Mouse (Mus musculus) MEL (cell line): ENCODE measurements around the gene Grm2. TPM values are rescaled to one million over a fixed set of nuclear protein-coding genes. Genes with fewer than 3 reads are reported as not detected.

Source experiments
- DNase-seq: peaks from one replicate; pipeline ENCODE4 v3.0.0; 2011; ENCODE audit warnings: low read depth, low spot score
- H3K27ac ChIP-seq: 2 replicates; pipeline ENCODE4 v1.5.1; 2012; ENCODE audit warnings: low read depth, mild to moderate bottlenecking, control low read depth, low read length, moderate library complexity; ENCODE audit not compliant: control insufficient read depth
- H3K27me3 ChIP-seq, 2 experiments: fragments of 150-350 bp in 1 of 2; sonication (generic) in 1 of 2; 2 replicates each; pipeline ENCODE4 v1.6.1; 2012; ENCODE audit warnings: low read length in 2 of 2, mild to moderate bottlenecking in 2 of 2, improper control_type of control experiment in 1 of 2, moderate library complexity in 1 of 2; ENCODE audit not compliant: insufficient read depth in 2 of 2, control insufficient read depth in 1 of 2
- H3K36me3 ChIP-seq, 2 experiments: 2 replicates each; pipeline ENCODE4 v1.6.1; 2012 to 2014; ENCODE audit warnings: low read length in 2 of 2, improper control_type of control experiment in 1 of 2, inconsistent platforms in 1 of 2, mild to moderate bottlenecking in 1 of 2; ENCODE audit not compliant: insufficient read depth in 2 of 2, control insufficient read depth in 1 of 2
- H3K4me1 ChIP-seq, 2 experiments: fragments of 150-350 bp in 1 of 2; sonication (generic) in 1 of 2; 2 replicates each; pipeline ENCODE4 v1.6.1; 2012; ENCODE audit warnings: low read length in 2 of 2, improper control_type of control experiment in 1 of 2, mild to moderate bottlenecking in 1 of 2; ENCODE audit not compliant: insufficient read depth in 2 of 2, control insufficient read depth in 1 of 2
- H3K4me3 ChIP-seq, 2 experiments: fragments of 150-350 bp in 1 of 2; sonication (generic) in 1 of 2; 2 replicates each; pipeline ENCODE4 v1.5.1; 2012; ENCODE audit warnings: low read depth in 2 of 2, low read length in 2 of 2, mild to moderate bottlenecking in 2 of 2, moderate library complexity in 2 of 2, control low read depth in 1 of 2, improper control_type of control experiment in 1 of 2; ENCODE audit not compliant: control insufficient read depth in 1 of 2, insufficient read depth in 1 of 2
- H3K79me2 ChIP-seq: 2 replicates; pipeline ENCODE4 v1.6.1; 2012; ENCODE audit warnings: mild to moderate bottlenecking, low read length, moderate library complexity; ENCODE audit not compliant: control insufficient read depth, poor library complexity, insufficient read depth
- H3K9ac ChIP-seq: 2 replicates; pipeline ENCODE4 v1.6.1; 2012; ENCODE audit warnings: low read depth, mild to moderate bottlenecking, control low read depth, low read length, moderate library complexity; ENCODE audit not compliant: control insufficient read depth, poor library complexity, severe bottlenecking
- H3K9me3 ChIP-seq: fragments of 150-350 bp; sonication (generic); replicated peaks from 2 replicates; pipeline ENCODE4 v1.6.1; 2012; ENCODE audit warnings: mild to moderate bottlenecking, low read length, improper control_type of control experiment, moderate library complexity; ENCODE audit not compliant: insufficient read depth
- BHLHE40 ChIP-seq: IDR thresholded peaks from 2 replicates; pipeline ENCODE4 v1.6.1; 2012; ENCODE audit warnings: low read depth, mild to moderate bottlenecking, inconsistent platforms, low read length, improper control_type of control experiment, borderline replicate concordance
- CHD2 ChIP-seq: IDR thresholded peaks from 2 replicates; pipeline ENCODE4 v1.6.1; 2011; ENCODE audit warnings: low read length, improper control_type of control experiment
- CTCF ChIP-seq, 3 experiments: IDR thresholded peaks in 2 of 3; conservative IDR thresholded peaks in 1 of 3; 2 replicates each; pipeline ENCODE4 v1.5.1; 2011 to 2012; ENCODE audit warnings: low read length in 3 of 3, low read depth in 2 of 3, mild to moderate bottlenecking in 2 of 3, improper control_type of control experiment in 1 of 3, inconsistent platforms in 1 of 3, mixed read lengths in 1 of 3, moderate library complexity in 1 of 3; ENCODE audit not compliant: control insufficient read depth in 1 of 3, insufficient read depth in 1 of 3, poor library complexity in 1 of 3, severe bottlenecking in 1 of 3
- ELF1 ChIP-seq: IDR thresholded peaks from 2 replicates; pipeline ENCODE4 v1.6.1; 2014; ENCODE audit warnings: low read depth, mild to moderate bottlenecking, inconsistent platforms, low read length, improper control_type of control experiment, moderate library complexity
- EP300 ChIP-seq, 2 experiments: IDR thresholded peaks; 2 replicates each; pipeline ENCODE4 v1.6.1; 2011; ENCODE audit warnings: improper control_type of control experiment in 2 of 2, low read length in 2 of 2, low read depth in 1 of 2, mild to moderate bottlenecking in 1 of 2
- ETS1 ChIP-seq: IDR thresholded peaks from 2 replicates; pipeline ENCODE4 v1.6.1; 2012; ENCODE audit warnings: low read depth, mild to moderate bottlenecking, inconsistent platforms, low read length, improper control_type of control experiment, moderate library complexity
- GABPA ChIP-seq: IDR thresholded peaks from 2 replicates; pipeline ENCODE4 v1.6.1; 2012; ENCODE audit warnings: low read depth, mild to moderate bottlenecking, inconsistent platforms, low read length, improper control_type of control experiment, moderate library complexity
- JUND ChIP-seq: IDR thresholded peaks from 2 replicates; pipeline ENCODE4 v1.6.1; 2011; ENCODE audit warnings: low read depth, mild to moderate bottlenecking, improper control_type of control experiment, low read length
- KAT2A ChIP-seq: conservative IDR thresholded peaks from 2 replicates; pipeline ENCODE4 v1.6.1; 2012; ENCODE audit warnings: low read depth, low read length, improper control_type of control experiment, inconsistent platforms
- MAZ ChIP-seq: IDR thresholded peaks from 2 replicates; pipeline ENCODE4 v1.6.1; 2012; ENCODE audit warnings: low read depth, mild to moderate bottlenecking, inconsistent platforms, low read length, improper control_type of control experiment
- NELFE ChIP-seq: IDR thresholded peaks from 2 replicates; pipeline ENCODE4 v1.6.1; 2011; ENCODE audit warnings: low read depth, low read length, improper control_type of control experiment
- NRF1 ChIP-seq: IDR thresholded peaks from 2 replicates; pipeline ENCODE4 v1.6.1; 2014; ENCODE audit warnings: low read depth, mild to moderate bottlenecking, inconsistent platforms, low read length, improper control_type of control experiment, moderate library complexity; ENCODE audit not compliant: poor library complexity, insufficient read depth, severe bottlenecking
- POLR2AphosphoS2 ChIP-seq: IDR thresholded peaks from 2 replicates; pipeline ENCODE4 v1.6.1; 2011; ENCODE audit warnings: low read length, improper control_type of control experiment
- SIN3A ChIP-seq: IDR thresholded peaks from 2 replicates; pipeline ENCODE4 v1.6.1; 2012; ENCODE audit warnings: low read length, improper control_type of control experiment, inconsistent platforms
- SMC3 ChIP-seq: IDR thresholded peaks from 2 replicates; pipeline ENCODE4 v1.6.1; 2011; ENCODE audit warnings: low read depth, low read length, improper control_type of control experiment
- TAL1 ChIP-seq: IDR thresholded peaks from 2 replicates; pipeline ENCODE4 v1.6.1; 2012; ENCODE audit warnings: mild to moderate bottlenecking, inconsistent platforms, low read length, moderate library complexity, mixed read lengths
- TBP ChIP-seq: IDR thresholded peaks from 2 replicates; pipeline ENCODE4 v1.8.0; 2011; ENCODE audit warnings: low read depth, low read length, improper control_type of control experiment
- UBTF ChIP-seq: IDR thresholded peaks from 2 replicates; pipeline ENCODE4 v1.6.1; 2012; ENCODE audit warnings: low read depth, mild to moderate bottlenecking, inconsistent platforms, low read length, improper control_type of control experiment, moderate library complexity, borderline replicate concordance; ENCODE audit not compliant: insufficient read depth
- USF1 ChIP-seq: IDR thresholded peaks from 2 replicates; pipeline ENCODE4 v1.6.1; 2014; ENCODE audit warnings: low read depth, mild to moderate bottlenecking, inconsistent platforms, low read length, improper control_type of control experiment, moderate library complexity
- ZC3H11A ChIP-seq: IDR thresholded peaks from 2 replicates; pipeline ENCODE4 v1.6.1; 2012; ENCODE audit warnings: low read depth, mild to moderate bottlenecking, inconsistent platforms, low read length, improper control_type of control experiment
- ZKSCAN1 ChIP-seq: IDR thresholded peaks from 2 replicates; pipeline ENCODE4 v1.6.1; 2012; ENCODE audit warnings: low read depth, mild to moderate bottlenecking, inconsistent platforms, low read length, improper control_type of control experiment, moderate library complexity
- ZMIZ1 ChIP-seq: IDR thresholded peaks from 2 replicates; pipeline ENCODE4 v1.6.1; 2012; ENCODE audit warnings: low read depth, mild to moderate bottlenecking, inconsistent platforms, low read length, improper control_type of control experiment, moderate library complexity
- polyA plus RNA-seq, 2 experiments: library from polyadenylated mRNA; stranded (reverse) in 1 of 2; unstranded in 1 of 2; fragments of >175 nt in 1 of 2; fragments of >200 nt in 1 of 2; gene quantifications; 2 replicates each; pipeline versions ENCODE4 v1.2.1 to v1.2.4; 2012; ENCODE audit warnings: low replicate concordance in 2 of 2, low read depth in 1 of 2; ENCODE audit not compliant: insufficient read length in 2 of 2, insufficient read depth in 1 of 2, missing spikeins in 1 of 2
- total RNA-seq: library from RNA; depleted of rRNA; stranded (reverse); fragments of 300-350 nt; gene quantifications from 2 replicates; pipeline ENCODE4 v1.2.3, GENCODE M21; 2012

Gene Grm2
- total and polyA plus RNA-seq, 3 experiments, result not detected

DNA sequence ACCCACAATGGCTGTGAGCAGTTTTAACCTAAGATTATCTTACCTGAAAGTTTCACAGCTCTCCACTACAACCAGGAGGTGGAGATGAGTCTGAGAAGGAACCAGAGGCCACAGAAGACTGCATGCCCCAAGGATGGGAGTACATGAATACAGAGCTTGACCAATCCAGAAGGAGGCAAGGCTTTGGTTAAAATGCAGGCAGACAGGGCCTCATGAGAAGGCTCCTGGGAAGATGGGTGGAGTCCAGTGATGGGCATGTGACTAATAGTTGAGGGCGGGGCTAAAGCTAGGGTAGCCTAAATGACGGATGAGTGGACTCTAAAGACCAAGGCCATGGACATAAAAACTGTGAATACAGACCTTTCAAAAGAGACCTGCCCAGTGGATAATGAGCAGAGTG, 29.6 kb downstream of the Grm2 start, which contains the start of gene Iqcf6:
Iqcf6 (plus strand) TSS at position 301 of the 400 bp plus-strand sequence.
- Histone ChIP-seq H3K27me3 (peaks cover 4 to 13% of the 10 kb centered on the region in 2 experiments; a peak in 3 of 4 replicates), H3K27ac (no peak within 1 kb of the TSS), H3K9me3 (no peaks in the 10 kb centered on the region), H3K36me3 (no peaks in the 10 kb centered on the region), H3K4me1 (no peaks in the 10 kb centered on the region), H3K4me3 (no peak within 1 kb of the TSS), H3K79me2 (no peaks in the 10 kb centered on the region), H3K9ac (no peak within 1 kb of the TSS)
- DNase-seq, result no peak
- TF ChIP-seq GABPA, result no peak
- TF ChIP-seq ZKSCAN1, result no peak
- TF ChIP-seq NRF1, result no peak
- TF ChIP-seq BHLHE40, result no peak
- no peak for TF ChIP-seq USF1
- TF ChIP-seq SIN3A, result no peak
- TF ChIP-seq ZC3H11A, result no peak
- TF ChIP-seq TBP, result no peak
- TF ChIP-seq ELF1, result no peak
- no peak for TF ChIP-seq MAZ
- TF ChIP-seq EP300 (IDR thresholded peaks at IDR 0.05; ENCODE audit: low read depth in 1 of 2, low read length in 2 of 2), result no peak
- TF ChIP-seq NELFE, result no peak

DNA sequence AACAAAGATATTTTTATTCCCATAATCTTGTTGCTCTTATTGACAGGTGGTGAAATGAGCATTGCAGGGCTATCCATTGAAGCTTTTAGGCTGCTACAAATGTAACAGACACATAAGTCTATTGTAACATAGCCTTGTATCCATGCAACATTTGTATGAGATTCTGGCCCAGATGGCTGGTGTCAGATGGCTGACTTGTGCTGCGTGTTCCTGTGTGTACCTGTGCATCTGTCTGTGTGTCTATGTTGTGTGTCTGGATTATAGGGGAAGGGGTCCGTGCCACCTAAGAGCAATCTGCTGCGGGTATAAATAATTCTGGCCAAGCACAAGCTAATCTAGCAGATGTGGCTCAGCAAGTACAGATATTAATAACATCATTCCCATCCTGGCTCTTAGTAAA, 38.4 kb downstream of the Grm2 start:
- Histone ChIP-seq H3K4me1 (no peaks in the 10 kb centered on the region), H3K4me3 (no peak overlapping the region), H3K9ac (no peak overlapping the region), H3K27me3 (peaks cover 6 to 16% of the 10 kb centered on the region in 2 experiments), H3K9me3 (no peaks in the 10 kb centered on the region), H3K79me2 (no peaks in the 10 kb centered on the region), H3K27ac (no peak overlapping the region), H3K36me3 (no peaks in the 10 kb centered on the region)
- DNase-seq, result no peak
- TF ChIP-seq CTCF (IDR thresholded peaks at IDR 0.05 in 2 of 3, conservative IDR thresholded peaks at IDR 0.05 in 1 of 3; ENCODE audit: control insufficient read depth in 1 of 3, insufficient read depth in 1 of 3, low read depth in 2 of 3, low read length in 3 of 3, poor library complexity in 1 of 3, severe bottlenecking in 1 of 3) (no peak), JUND (no peak), UBTF (no peak), ZKSCAN1 (no peak), CHD2 (no peak), ETS1 (no peak), POLR2AphosphoS2 (no peak), EP300 (IDR thresholded peaks at IDR 0.05; ENCODE audit: low read depth in 1 of 2, low read length in 2 of 2) (no peak), KAT2A (no peak), BHLHE40 (no peak), ZMIZ1 (no peak), NRF1 (no peak), SMC3 (no peak), TAL1 (no peak)
